Mouse (Mus musculus): ENCODE data around the gene Camk1d. TPM values are rescaled to one million over a fixed set of nuclear protein-coding genes. Genes with fewer than 3 reads are reported as not detected.
"Not testable (repeated sequence)": the region's sequence is repeated elsewhere in the genome, so short reads cannot be mapped to it uniquely, and the experiment has no call there.

The Camk1d gene
- polyA plus RNA-seq, 2 experiments = 4.9 to 7.7 TPM

GRCm38 (mm10) chr2:5561446-5561845, 152.9 kb downstream of the Camk1d start:
- TF ChIP-seq POLR2A (IDR thresholded peaks at IDR 0.05; ENCODE audit: borderline replicate concordance, extremely low read depth, insufficient read depth, insufficient read length) = no peak
- H3K9me3 ChIP-seq (ENCODE audit: control insufficient read depth, low read length) = no peaks in the 10 kb centered on the region
- no peak overlapping the region for H3K4me2 ChIP-seq (replicated peaks; ENCODE audit: low read depth, low read length, severe bottlenecking)
- no peak overlapping the region for H3K4me3 ChIP-seq (replicated peaks; ENCODE audit: low read length)
- H3K9ac ChIP-seq (ENCODE audit: low read depth, low read length, severe bottlenecking) = no peak overlapping the region
- no peak for DNase-seq (ENCODE audit: low spot score)
- no peak overlapping the region for H3K27ac ChIP-seq (replicated peaks; ENCODE audit: low read depth, low read length)
- WGBS = 84% methylated on average over 3 of the region's 3 CpGs
- H3K27me3 ChIP-seq (ENCODE audit: control insufficient read depth, insufficient read depth, low read length) = no peaks in the 10 kb centered on the region
- no peaks in the 10 kb centered on the region for H3K4me1 ChIP-seq (ENCODE audit: control insufficient read depth, insufficient read depth, low read length)
- H3K36me3 ChIP-seq (ENCODE audit: control insufficient read depth, insufficient read depth, low read length) = no peaks in the 10 kb centered on the region
- ATAC-seq (ENCODE audit: low FRiP score, low read depth) = no peak

DNA sequence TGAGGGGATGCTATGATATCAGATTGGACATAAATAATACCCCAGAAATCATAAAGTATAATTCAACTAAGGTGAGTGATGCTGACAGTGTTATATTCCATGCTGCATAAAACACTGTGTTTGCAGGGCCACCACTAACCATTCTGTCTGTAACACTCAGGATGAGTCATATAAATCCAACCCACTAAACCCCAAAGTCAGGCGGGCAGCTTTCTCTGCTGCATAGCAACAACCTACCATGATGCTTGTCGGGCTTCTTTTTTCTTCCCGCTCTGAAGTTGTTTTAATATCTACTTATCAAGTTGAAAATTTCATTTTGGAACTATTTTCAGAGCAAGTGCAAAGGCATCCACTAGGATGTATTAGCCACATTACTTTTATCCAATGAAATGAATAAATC, 161.1 kb downstream of the Camk1d start:
- 92% methylated on average over 3 of the region's 3 CpGs for WGBS
- Histone ChIP-seq H3K4me2 (replicated peaks; ENCODE audit: low read depth, low read length, severe bottlenecking) (no peak overlapping the region), H3K9me3 (ENCODE audit: control insufficient read depth, low read length) (no peaks in the 10 kb centered on the region), H3K4me3 (replicated peaks; ENCODE audit: low read length) (no peak overlapping the region), H3K27ac (replicated peaks; ENCODE audit: low read depth, low read length) (no peak overlapping the region), H3K27me3 (ENCODE audit: control insufficient read depth, insufficient read depth, low read length) (no peaks in the 10 kb centered on the region), H3K4me1 (ENCODE audit: control insufficient read depth, insufficient read depth, low read length) (no peaks in the 10 kb centered on the region), H3K9ac (ENCODE audit: low read depth, low read length, severe bottlenecking) (no peak overlapping the region), H3K36me3 (ENCODE audit: control insufficient read depth, insufficient read depth, low read length) (no peaks in the 10 kb centered on the region)
- ATAC-seq (ENCODE audit: low FRiP score, low read depth) (no peak), DNase-seq (ENCODE audit: low spot score) (no peak)
- no peak for TF ChIP-seq POLR2A (IDR thresholded peaks at IDR 0.05; ENCODE audit: borderline replicate concordance, extremely low read depth, insufficient read depth, insufficient read length)

- Histone ChIP-seq H3K9me3 (ENCODE audit: control insufficient read depth, low read length) (no peaks in the 10 kb centered on the region), H3K27me3 (ENCODE audit: control insufficient read depth, insufficient read depth, low read length) (no peaks in the 10 kb centered on the region), H3K4me2 (replicated peaks; ENCODE audit: low read depth, low read length, severe bottlenecking) (no peak overlapping the region), H3K4me3 (replicated peaks; ENCODE audit: low read length) (no peak overlapping the region), H3K27ac (replicated peaks; ENCODE audit: low read depth, low read length) (no peak overlapping the region), H3K9ac (ENCODE audit: low read depth, low read length, severe bottlenecking) (no peak overlapping the region), H3K4me1 (ENCODE audit: control insufficient read depth, insufficient read depth, low read length) (no peaks in the 10 kb centered on the region), H3K36me3 (ENCODE audit: control insufficient read depth, insufficient read depth, low read length) (no peaks in the 10 kb centered on the region)
- 89% methylated on average over 5 of the region's 5 CpGs for WGBS
- ATAC-seq (ENCODE audit: low FRiP score, low read depth) (no peak), DNase-seq (ENCODE audit: low spot score) (no peak)
- no peak for TF ChIP-seq POLR2A (IDR thresholded peaks at IDR 0.05; ENCODE audit: borderline replicate concordance, extremely low read depth, insufficient read depth, insufficient read length)
Observed at GRCm38 (mm10) chr2:5551758-5552255, 162.5 kb downstream of the Camk1d start.

- H3K27me3 ChIP-seq (ENCODE audit: control insufficient read depth, insufficient read depth, low read length) = no peaks in the 10 kb centered on the region
- H3K4me1 ChIP-seq (ENCODE audit: control insufficient read depth, insufficient read depth, low read length) = no peaks in the 10 kb centered on the region
- H3K4me3 ChIP-seq (replicated peaks; ENCODE audit: low read length) = no peak overlapping the region
- no peak overlapping the region for H3K4me2 ChIP-seq (replicated peaks; ENCODE audit: low read depth, low read length, severe bottlenecking)
- TF ChIP-seq POLR2A (IDR thresholded peaks at IDR 0.05; ENCODE audit: borderline replicate concordance, extremely low read depth, insufficient read depth, insufficient read length) = no peak
- 88% methylated on average over 2 of the region's 2 CpGs for WGBS
- H3K9me3 ChIP-seq (ENCODE audit: control insufficient read depth, low read length) = no peaks in the 10 kb centered on the region
- H3K9ac ChIP-seq (ENCODE audit: low read depth, low read length, severe bottlenecking) = no peak overlapping the region
- ATAC-seq (ENCODE audit: low FRiP score, low read depth) (no peak), DNase-seq (ENCODE audit: low spot score) (no peak)
- H3K36me3 ChIP-seq (ENCODE audit: control insufficient read depth, insufficient read depth, low read length) = no peaks in the 10 kb centered on the region
- H3K27ac ChIP-seq (replicated peaks; ENCODE audit: low read depth, low read length) = no peak overlapping the region
Observed at GRCm38 (mm10) chr2:5549334-5549733, 165.0 kb downstream of the Camk1d start.

- no peak for DNase-seq (ENCODE audit: low spot score)
- H3K9me3 ChIP-seq (ENCODE audit: control insufficient read depth, low read length) = no peaks in the 10 kb centered on the region
- no peaks in the 10 kb centered on the region for H3K4me1 ChIP-seq (ENCODE audit: control insufficient read depth, insufficient read depth, low read length)
- TF ChIP-seq POLR2A (IDR thresholded peaks at IDR 0.05; ENCODE audit: borderline replicate concordance, extremely low read depth, insufficient read depth, insufficient read length) = no peak
- 94% methylated on average over 4 of the region's 4 CpGs for WGBS
- ATAC-seq (ENCODE audit: low FRiP score, low read depth) = no peak
- no peak overlapping the region for H3K27ac ChIP-seq (replicated peaks; ENCODE audit: low read depth, low read length)
- no peaks in the 10 kb centered on the region for H3K36me3 ChIP-seq (ENCODE audit: control insufficient read depth, insufficient read depth, low read length)
- H3K27me3 ChIP-seq (ENCODE audit: control insufficient read depth, insufficient read depth, low read length) = no peaks in the 10 kb centered on the region
- H3K4me2 ChIP-seq (replicated peaks; ENCODE audit: low read depth, low read length, severe bottlenecking) = no peak overlapping the region
- no peak overlapping the region for H3K4me3 ChIP-seq (replicated peaks; ENCODE audit: low read length)
- H3K9ac ChIP-seq (ENCODE audit: low read depth, low read length, severe bottlenecking) = no peak overlapping the region
Observed at GRCm38 (mm10) chr2:5548872-5549271, 165.4 kb downstream of the Camk1d start.

GRCm38 (mm10) chr2:5540870-5541269, 173.4 kb downstream of the Camk1d start:
- Histone ChIP-seq H3K4me1 (ENCODE audit: control insufficient read depth, insufficient read depth, low read length) (no peaks in the 10 kb centered on the region), H3K4me2 (replicated peaks; ENCODE audit: low read depth, low read length, severe bottlenecking) (no peak overlapping the region), H3K9me3 (ENCODE audit: control insufficient read depth, low read length) (no peaks in the 10 kb centered on the region), H3K36me3 (ENCODE audit: control insufficient read depth, insufficient read depth, low read length) (no peaks in the 10 kb centered on the region), H3K9ac (ENCODE audit: low read depth, low read length, severe bottlenecking) (no peak overlapping the region), H3K4me3 (replicated peaks; ENCODE audit: low read length) (no peak overlapping the region), H3K27me3 (ENCODE audit: control insufficient read depth, insufficient read depth, low read length) (no peaks in the 10 kb centered on the region), H3K27ac (replicated peaks; ENCODE audit: low read depth, low read length) (no peak overlapping the region)
- TF ChIP-seq POLR2A (IDR thresholded peaks at IDR 0.05; ENCODE audit: borderline replicate concordance, extremely low read depth, insufficient read depth, insufficient read length) = no peak
- DNase-seq (ENCODE audit: low spot score) = no peak
- WGBS = 66% methylated on average over 3 of the region's 3 CpGs
- ATAC-seq (ENCODE audit: low FRiP score, low read depth) = no peak

GRCm38 (mm10) chr2:5539894-5540293, 174.4 kb downstream of the Camk1d start:
- H3K9me3 ChIP-seq (ENCODE audit: control insufficient read depth, low read length); H3K27me3 ChIP-seq (ENCODE audit: control insufficient read depth, insufficient read depth, low read length); H3K4me3 ChIP-seq (replicated peaks; ENCODE audit: low read length); H3K4me2 ChIP-seq (replicated peaks; ENCODE audit: low read depth, low read length, severe bottlenecking); H3K9ac ChIP-seq (ENCODE audit: low read depth, low read length, severe bottlenecking); H3K27ac ChIP-seq (replicated peaks; ENCODE audit: low read depth, low read length); ATAC-seq (ENCODE audit: low FRiP score, low read depth); H3K4me1 ChIP-seq (ENCODE audit: control insufficient read depth, insufficient read depth, low read length); DNase-seq (ENCODE audit: low spot score); H3K36me3 ChIP-seq (ENCODE audit: control insufficient read depth, insufficient read depth, low read length): not testable (repeated sequence)
- WGBS = 44% methylated on average over 3 of the region's 3 CpGs

Measured in limb, embryonic 14.5 days (tissue).